Mouse (Mus musculus): ENCODE data around the gene Luzp4.
"Not testable (repeated sequence)": the region's sequence is repeated elsewhere in the genome, so short reads cannot be mapped to it uniquely, and the experiment has no call there.

Gene Luzp4

GRCm38 (mm10) chrX:148857340-148857739 is at the start of gene Luzp4:
Gene Luzp4, plus strand, starts transcription at chrX:148857640.
- DNase-seq = not testable (repeated sequence)

GRCm38 (mm10) chrX:148841801-148842200 is 15.6 kb upstream of the Luzp4 start:
- not testable (repeated sequence) for DNase-seq

Data from kidney, adult 9 months (tissue).